Mouse (Mus musculus) E14TG2a.4 (cell line): ENCODE results near the gene Plcxd2.
A peak's percentile ranks its signal among the peaks of the same experiment; 100 is the strongest.

ENCODE experiments used
- CTCF ChIP-seq: conservative IDR thresholded peaks from 2 replicates; pipeline ENCODE4 v1.5.1; 2014; ENCODE audit warnings: low read length
- POU5F1 ChIP-seq: IDR thresholded peaks from 2 replicates; pipeline ENCODE4 v1.6.1; 2014; ENCODE audit warnings: low read length, borderline replicate concordance

DNA sequence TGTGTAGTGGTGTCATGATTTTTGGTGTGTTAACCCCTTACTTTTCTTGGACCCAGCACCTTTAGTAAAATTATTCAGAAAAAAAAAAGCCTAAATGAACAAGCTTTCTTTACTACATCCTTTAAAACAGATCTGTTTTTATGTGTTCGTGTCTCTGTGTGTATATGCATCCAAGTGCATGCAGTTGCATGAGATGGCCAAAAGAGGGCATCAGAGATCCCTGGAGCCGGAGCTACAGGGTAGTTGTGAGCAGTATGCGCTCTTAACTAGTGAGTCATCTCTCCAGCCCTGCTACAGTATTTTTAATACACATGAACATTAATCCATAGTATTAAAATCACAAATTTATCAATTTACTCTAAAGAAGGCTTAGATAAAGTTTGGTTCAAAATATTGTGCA, 70.6 kb downstream of the Plcxd2 start:
- TF ChIP-seq CTCF (peak; percentile 89), POU5F1 (no peak)
